Mouse (Mus musculus): ENCODE data around the gene Olfr1417.

Olfr1417 gene

GRCm38 (mm10) chr19:11810003-11810758 lies 28.8 kb downstream of the Olfr1417 start:
- no peak for DNase-seq

- DNase-seq: no peak
These were observed 30.6 kb downstream of the Olfr1417 start for GRCm38 (mm10) chr19:11808452-11808851.

DNA sequence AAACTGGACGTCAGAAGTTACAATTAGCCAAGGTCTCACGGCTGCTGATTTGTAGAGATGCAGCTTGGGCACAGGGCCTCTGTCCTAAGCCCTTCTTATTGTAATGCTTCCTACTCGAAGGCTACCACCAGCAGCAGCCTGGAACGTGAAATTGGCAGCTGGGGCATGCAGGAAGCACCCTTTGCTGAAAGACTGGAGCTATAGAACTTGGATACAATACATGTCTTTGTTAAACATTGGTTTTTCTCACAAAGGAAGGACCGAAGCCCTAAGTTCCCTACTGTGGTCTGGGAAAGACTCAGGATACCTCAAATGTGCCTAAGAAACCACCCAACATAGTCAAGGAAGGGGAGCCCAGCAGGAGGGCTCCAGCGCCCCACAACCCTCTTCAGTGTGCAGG lies 31.2 kb downstream of the Olfr1417 start:
- DNase-seq: no peak

DNA sequence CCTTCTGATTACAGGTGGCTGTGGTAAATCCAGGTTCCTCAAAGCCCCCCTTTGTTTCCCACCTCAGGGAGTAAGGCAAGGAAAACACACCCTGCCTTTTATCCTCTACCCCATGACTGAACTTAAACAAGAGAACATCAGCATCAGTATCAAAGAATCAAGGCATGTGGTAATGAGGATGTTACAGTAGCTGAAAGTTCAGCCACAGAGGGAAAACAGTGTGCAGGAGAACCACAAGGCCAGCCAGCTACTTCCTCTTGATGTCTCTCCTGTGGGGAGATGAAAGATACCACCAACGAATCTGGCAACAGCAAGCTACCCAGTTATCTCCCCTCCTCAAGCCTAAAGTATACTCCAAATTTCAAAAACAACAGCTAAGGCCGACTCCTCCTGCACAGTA lies 31.8 kb downstream of the Olfr1417 start:
- DNase-seq: no peak

GRCm38 (mm10) chr19:11804423-11804822 lies 34.6 kb downstream of the Olfr1417 start:
- no peak for DNase-seq

GRCm38 (mm10) chr19:11800531-11801315 lies 38.3 kb downstream of the Olfr1417 start:
- no peak for DNase-seq

DNA sequence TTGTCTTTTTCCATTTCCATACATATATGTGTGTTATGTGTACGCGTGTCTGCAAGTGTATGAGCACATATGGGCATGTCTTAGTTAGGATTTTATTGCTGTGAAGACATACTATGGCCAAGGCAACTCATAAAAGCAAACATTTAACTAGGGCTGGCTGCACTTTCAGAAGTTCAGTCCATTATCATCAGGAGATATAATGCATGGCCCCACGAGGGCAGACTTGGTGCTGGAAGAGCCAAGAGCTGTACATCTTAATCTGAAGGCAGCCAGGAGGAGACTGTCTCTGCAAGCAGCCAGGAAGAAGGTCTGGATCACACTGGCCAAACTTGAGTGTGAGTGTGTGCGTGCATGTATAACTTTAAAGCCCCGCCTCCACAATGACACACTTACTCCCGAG lies 44.6 kb downstream of the Olfr1417 start:
- no peak for DNase-seq

DNA sequence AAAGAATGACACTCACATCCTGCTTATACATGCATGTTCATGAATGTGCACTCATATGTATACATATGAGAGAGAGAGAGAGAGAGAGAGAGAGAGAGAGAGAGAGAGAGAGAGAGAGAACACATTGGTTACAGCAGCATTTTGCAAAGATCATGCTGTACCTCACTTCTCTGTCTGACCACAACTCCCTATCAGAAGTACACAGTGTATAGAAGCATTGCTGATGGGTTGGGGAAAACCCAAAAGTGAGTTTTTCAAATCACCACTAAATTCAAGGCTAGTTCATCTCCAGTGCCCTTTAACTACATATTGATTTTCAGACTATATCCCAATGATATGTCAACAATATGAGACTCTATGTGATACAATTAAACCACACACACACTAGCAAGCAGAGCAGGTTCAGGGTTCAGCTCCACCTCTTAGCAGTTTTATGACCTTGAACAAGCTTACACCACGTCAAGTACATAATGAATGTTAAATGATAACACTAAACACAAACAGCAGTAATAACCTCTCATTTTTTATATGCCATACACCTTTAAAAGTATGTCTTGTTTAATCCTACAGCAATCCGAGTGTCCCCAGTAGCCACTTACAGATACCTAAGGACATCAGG lies 45.2 kb downstream of the Olfr1417 start:
- DNase-seq: no peak

DNA sequence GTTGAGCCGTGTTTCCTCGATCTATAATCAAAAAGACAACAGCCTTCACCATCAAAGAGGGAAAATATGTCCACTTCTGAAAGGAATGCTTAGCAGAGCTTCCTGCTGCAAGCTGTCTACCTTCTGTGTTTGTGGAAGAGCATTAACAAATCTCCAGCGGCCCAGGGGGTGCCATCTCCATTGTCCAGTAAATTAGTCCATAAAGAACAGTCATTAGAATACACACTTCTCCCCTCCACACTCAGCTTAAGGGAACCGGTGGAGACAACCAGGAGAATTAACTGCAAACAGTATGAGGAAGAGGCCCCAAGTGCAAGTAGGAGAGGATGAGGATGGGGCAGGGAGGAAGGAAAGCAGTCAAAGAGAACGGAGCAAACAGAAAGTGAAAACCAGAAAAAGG lies 47.2 kb downstream of the Olfr1417 start:
- DNase-seq: no peak

DNA sequence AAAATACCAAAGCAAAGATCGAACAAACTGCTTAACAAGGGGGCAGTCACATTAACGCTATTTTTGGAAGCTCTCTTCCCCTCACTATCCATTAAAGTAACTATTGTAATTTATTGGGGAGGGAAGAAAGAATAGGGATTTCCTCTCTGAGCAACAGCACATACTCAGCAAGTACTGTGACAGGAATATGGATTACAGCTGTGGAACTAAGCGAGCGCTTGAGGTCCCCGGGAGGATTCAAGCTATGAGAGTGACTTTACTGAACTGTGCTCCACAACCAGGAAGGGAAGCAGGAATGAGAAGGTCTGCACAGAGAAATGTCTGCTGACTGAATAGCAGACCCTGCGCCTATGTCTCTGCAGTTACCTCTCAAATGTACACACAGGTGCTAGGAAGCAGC lies 50.1 kb downstream of the Olfr1417 start:
- DNase-seq: no peak

- DNase-seq: no peak
These were observed 51.2 kb downstream of the Olfr1417 start for GRCm38 (mm10) chr19:11787826-11788225.

DNA sequence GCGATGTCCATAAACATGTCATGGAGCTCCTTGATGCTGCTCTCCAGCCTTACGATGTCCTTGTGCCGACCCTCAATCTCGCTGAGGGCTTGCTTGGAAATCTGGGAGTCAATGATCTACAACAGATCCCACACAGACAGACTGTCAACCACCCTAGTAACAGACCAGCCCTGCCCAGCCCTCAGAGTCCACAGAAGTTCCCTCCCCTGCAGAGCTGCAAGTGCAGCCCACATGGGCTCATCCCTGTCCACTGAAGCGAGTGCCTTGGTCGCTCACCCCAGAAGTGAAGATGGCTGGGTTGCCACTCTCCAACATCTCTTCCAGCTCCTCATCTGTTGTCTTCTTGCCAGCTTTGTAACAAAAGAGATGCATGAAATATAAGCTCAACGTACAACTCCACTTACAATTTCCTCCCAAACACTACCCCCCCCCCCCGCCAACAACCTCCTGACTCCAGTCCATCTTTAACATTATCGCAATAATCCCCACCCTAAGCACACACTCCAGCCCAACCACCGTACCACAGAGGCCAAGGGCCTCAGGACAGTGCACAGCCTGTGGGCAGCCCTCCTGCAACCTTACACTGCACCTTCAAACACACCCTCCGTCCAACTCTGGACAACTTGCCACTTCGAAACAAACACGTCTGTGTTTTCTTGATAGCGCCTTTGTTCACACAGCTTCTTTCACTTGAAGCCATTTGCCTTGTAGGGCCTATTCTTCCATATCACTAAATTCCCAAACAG lies 53.4 kb downstream of the Olfr1417 start:
- DNase-seq: no peak

DNA sequence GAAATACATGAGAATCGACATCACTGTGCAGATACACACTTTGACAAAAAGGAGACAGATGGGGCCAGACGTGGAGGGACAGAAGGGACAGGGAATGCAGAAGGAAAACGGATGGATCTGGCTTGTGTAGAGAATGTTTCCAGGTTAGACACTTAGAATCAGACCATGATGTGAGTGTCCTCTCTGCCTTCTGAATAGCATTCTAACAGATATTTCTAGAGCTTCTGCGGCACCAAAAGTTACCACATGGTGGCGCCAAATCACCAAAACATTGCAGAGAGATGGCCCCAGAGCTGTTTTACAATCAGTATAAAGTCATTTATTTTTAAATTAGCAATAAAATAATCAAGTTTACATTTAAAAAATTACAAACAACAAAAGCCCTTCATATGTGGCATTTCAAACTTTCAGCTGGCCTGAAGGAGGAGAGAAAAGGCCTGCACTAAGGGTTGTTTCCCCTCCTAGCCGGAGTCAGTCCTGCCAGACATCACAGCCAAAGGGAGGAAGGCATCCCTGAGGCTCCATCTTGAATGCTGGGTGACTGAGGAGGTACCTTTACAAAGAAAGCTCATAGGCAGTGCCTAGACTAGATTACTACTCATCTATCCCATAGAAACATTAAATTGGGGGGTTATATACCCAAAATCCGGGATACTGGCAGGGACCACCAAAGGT lies 61.7 kb downstream of the Olfr1417 start:
- peak; percentile 66 to 79 for DNase-seq
